Mouse (Mus musculus): ENCODE data around the gene Aldh1l2.

- TF ChIP-seq EP300 (optimal IDR thresholded peaks at IDR 0.05) (no peak), CTCF (IDR thresholded peaks at IDR 0.05; ENCODE audit: low read depth) (no peak)
These were observed 56.7 kb downstream of the Aldh1l2 start for GRCm38 (mm10) chr10:83477286-83477685.

Measured in stomach, postnatal 0 days (tissue).